Mouse (Mus musculus): ENCODE results near the gene Gne. TPM values are rescaled to one million over a fixed set of nuclear protein-coding genes. Genes with fewer than 3 reads are reported as not detected.

The Gne gene
- polyA plus RNA-seq (2012; rRNA removed): 21.7 and 23.3 TPM in 2 replicates

- no peak within 1 kb of the TSS for H3K4me3 ChIP-seq (replicated peaks; ENCODE audit: insufficient read depth, low read depth, low read length)
- WGBS: 18% methylated on average over 11 of the region's 11 CpGs
- TF ChIP-seq CTCF (IDR thresholded peaks at IDR 0.05; ENCODE audit: borderline replicate concordance, insufficient read depth, low read depth, low read length): no peak
- no peak for TF ChIP-seq POLR2A (IDR thresholded peaks at IDR 0.05; ENCODE audit: borderline replicate concordance, insufficient read depth, low read length)
These were observed at the start of gene Gne for GRCm38 (mm10) chr4:44083945-44084344. Gene Gne, minus strand, starts transcription at chr4:44084177.

GRCm38 (mm10) chr4:44126805-44127204 is 42.8 kb upstream of the Gne start:
- no peak overlapping the region for H3K27ac ChIP-seq (ENCODE audit: insufficient read depth, low read length)
- no peak for DNase-seq
- no peak for TF ChIP-seq CTCF (IDR thresholded peaks at IDR 0.05; ENCODE audit: borderline replicate concordance, insufficient read depth, low read depth, low read length)
- no peak for TF ChIP-seq POLR2A (IDR thresholded peaks at IDR 0.05; ENCODE audit: borderline replicate concordance, insufficient read depth, low read length)
- no peak overlapping the region for H3K4me3 ChIP-seq (replicated peaks; ENCODE audit: insufficient read depth, low read depth, low read length)
- H3K27me3 ChIP-seq (ENCODE audit: control insufficient read depth, insufficient read depth, low read length): no peaks in the 10 kb centered on the region
- H3K4me1 ChIP-seq (ENCODE audit: control insufficient read depth, insufficient read depth, low read length): no peaks in the 10 kb centered on the region
- WGBS: 91% methylated on average over 12 of the region's 12 CpGs

More at GRCm38 (mm10) chr4:44083945-44084344, at the start of gene Gne:
- H3K27me3 ChIP-seq (ENCODE audit: control insufficient read depth, insufficient read depth, low read length): no peaks in the 10 kb centered on the region
- H3K4me1 ChIP-seq (ENCODE audit: control insufficient read depth, insufficient read depth, low read length): no peaks in the 10 kb centered on the region
- no peak within 1 kb of the TSS for H3K27ac ChIP-seq (ENCODE audit: insufficient read depth, low read length)
- no peak for DNase-seq

GRCm38 (mm10) chr4:44119410-44120201 is 35.6 kb upstream of the Gne start:
- Histone ChIP-seq H3K27ac (ENCODE audit: insufficient read depth, low read length) (no peak overlapping the region), H3K4me3 (replicated peaks; ENCODE audit: insufficient read depth, low read depth, low read length) (no peak overlapping the region), H3K27me3 (ENCODE audit: control insufficient read depth, insufficient read depth, low read length) (no peaks in the 10 kb centered on the region), H3K4me1 (ENCODE audit: control insufficient read depth, insufficient read depth, low read length) (no peaks in the 10 kb centered on the region)
- 54% methylated on average over 9 of the region's 9 CpGs for WGBS
- TF ChIP-seq CTCF (IDR thresholded peaks at IDR 0.05; ENCODE audit: borderline replicate concordance, insufficient read depth, low read depth, low read length): peak; percentile 21; the same call in 1 of the 2 replicates
- TF ChIP-seq POLR2A (IDR thresholded peaks at IDR 0.05; ENCODE audit: borderline replicate concordance, insufficient read depth, low read length): no peak
- DNase-seq: peak in 1 of 2 experiments; percentile 40

- 86% methylated on average over 13 of the region's 13 CpGs for WGBS
- no peak overlapping the region for H3K4me3 ChIP-seq (replicated peaks; ENCODE audit: insufficient read depth, low read depth, low read length)
These were observed 31.1 kb upstream of the Gne start for GRCm38 (mm10) chr4:44115046-44115445.

GRCm38 (mm10) chr4:44113393-44114138 is 29.6 kb upstream of the Gne start:
- H3K4me1 ChIP-seq (ENCODE audit: control insufficient read depth, insufficient read depth, low read length): no peaks in the 10 kb centered on the region
- WGBS: 29% methylated on average over 16 of the region's 16 CpGs
- TF ChIP-seq POLR2A (IDR thresholded peaks at IDR 0.05; ENCODE audit: borderline replicate concordance, insufficient read depth, low read length): no peak
- no peak for TF ChIP-seq CTCF (IDR thresholded peaks at IDR 0.05; ENCODE audit: borderline replicate concordance, insufficient read depth, low read depth, low read length)
- H3K27ac ChIP-seq (ENCODE audit: insufficient read depth, low read length): no peak overlapping the region
- DNase-seq: no peak
- no peaks in the 10 kb centered on the region for H3K27me3 ChIP-seq (ENCODE audit: control insufficient read depth, insufficient read depth, low read length)
- H3K4me3 ChIP-seq (replicated peaks; ENCODE audit: insufficient read depth, low read depth, low read length): no peak overlapping the region

More at GRCm38 (mm10) chr4:44115046-44115445, 31.1 kb upstream of the Gne start:
- Histone ChIP-seq H3K4me1 (ENCODE audit: control insufficient read depth, insufficient read depth, low read length) (no peaks in the 10 kb centered on the region), H3K27me3 (ENCODE audit: control insufficient read depth, insufficient read depth, low read length) (no peaks in the 10 kb centered on the region), H3K27ac (ENCODE audit: insufficient read depth, low read length) (no peak overlapping the region)
- TF ChIP-seq POLR2A (IDR thresholded peaks at IDR 0.05; ENCODE audit: borderline replicate concordance, insufficient read depth, low read length): no peak
- no peak for TF ChIP-seq CTCF (IDR thresholded peaks at IDR 0.05; ENCODE audit: borderline replicate concordance, insufficient read depth, low read depth, low read length)
- no peak for DNase-seq

- TF ChIP-seq CTCF (IDR thresholded peaks at IDR 0.05; ENCODE audit: borderline replicate concordance, insufficient read depth, low read depth, low read length) (no peak), POLR2A (IDR thresholded peaks at IDR 0.05; ENCODE audit: borderline replicate concordance, insufficient read depth, low read length) (no peak)
- Histone ChIP-seq H3K4me3 (replicated peaks; ENCODE audit: insufficient read depth, low read depth, low read length) (no peak overlapping the region), H3K27ac (ENCODE audit: insufficient read depth, low read length) (no peak overlapping the region), H3K4me1 (ENCODE audit: control insufficient read depth, insufficient read depth, low read length) (no peaks in the 10 kb centered on the region), H3K27me3 (ENCODE audit: control insufficient read depth, insufficient read depth, low read length) (no peaks in the 10 kb centered on the region)
- WGBS: 32% methylated on average over 4 of the region's 4 CpGs
- DNase-seq: no peak
These were observed 28.8 kb upstream of the Gne start for GRCm38 (mm10) chr4:44112741-44113140.

GRCm38 (mm10) chr4:44110771-44111170 is 26.8 kb upstream of the Gne start:
- Histone ChIP-seq H3K4me1 (ENCODE audit: control insufficient read depth, insufficient read depth, low read length) (no peaks in the 10 kb centered on the region), H3K27me3 (ENCODE audit: control insufficient read depth, insufficient read depth, low read length) (no peaks in the 10 kb centered on the region; the same call in 1 of the 2 replicates), H3K4me3 (replicated peaks; ENCODE audit: insufficient read depth, low read depth, low read length) (no peak overlapping the region), H3K27ac (ENCODE audit: insufficient read depth, low read length) (no peak overlapping the region)
- WGBS: 80% methylated on average over 7 of the region's 7 CpGs
- no peak for TF ChIP-seq POLR2A (IDR thresholded peaks at IDR 0.05; ENCODE audit: borderline replicate concordance, insufficient read depth, low read length)
- no peak for TF ChIP-seq CTCF (IDR thresholded peaks at IDR 0.05; ENCODE audit: borderline replicate concordance, insufficient read depth, low read depth, low read length)
- DNase-seq: no peak
